Mouse (Mus musculus) retina, postnatal 1 day (tissue): ENCODE data around the gene Tmem132c.
A peak's percentile ranks its signal among the peaks of the same experiment; 100 is the strongest.

ENCODE experiments used
- DNase-seq: peaks from one replicate; pipeline ENCODE4 v3.0.0-alpha.2; 2012

The Tmem132c gene

GRCm38 (mm10) chr5:127289659-127290058 lies 48.1 kb downstream of the Tmem132c start:
- DNase-seq: no peak

DNA sequence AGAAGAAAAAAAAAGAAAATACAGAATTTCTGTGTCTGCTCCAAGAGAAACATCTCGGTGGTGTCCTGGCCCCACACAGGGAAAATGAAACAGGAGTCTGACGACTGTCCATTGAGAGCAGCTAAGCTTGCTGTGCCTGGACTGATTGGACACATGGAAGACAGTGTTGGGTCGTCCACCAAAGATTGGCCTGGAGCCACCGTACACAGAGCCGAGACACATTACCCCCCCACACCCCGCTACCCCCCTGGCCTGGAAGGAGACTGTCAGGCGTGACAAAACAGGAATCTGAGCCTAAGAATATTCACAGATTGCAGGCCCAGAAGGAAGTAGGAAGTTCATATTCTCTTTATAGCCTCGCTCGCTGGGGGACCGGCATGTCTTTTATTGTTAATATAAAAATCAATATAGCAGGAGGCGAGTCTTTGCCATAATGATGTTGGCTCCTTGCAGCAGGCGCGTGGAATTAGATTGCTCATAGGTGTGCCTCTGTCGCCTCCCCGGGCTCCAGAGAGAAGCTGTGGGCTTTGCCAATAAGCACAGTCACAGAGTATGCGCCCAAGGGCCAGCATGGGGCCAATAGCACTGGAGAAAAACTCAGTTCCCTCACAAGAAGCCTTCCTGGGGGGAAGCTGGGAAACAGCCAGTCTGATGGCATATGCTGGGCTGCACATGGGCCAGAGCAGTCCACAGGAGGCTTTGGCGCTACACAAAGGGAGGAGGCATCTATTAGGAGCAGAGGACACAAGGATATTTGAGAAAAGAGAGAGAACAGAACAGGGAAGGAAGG lies 49.0 kb downstream of the Tmem132c start:
- DNase-seq: no peak

GRCm38 (mm10) chr5:127291581-127291980 lies 50.0 kb downstream of the Tmem132c start:
- DNase-seq: no peak

DNA sequence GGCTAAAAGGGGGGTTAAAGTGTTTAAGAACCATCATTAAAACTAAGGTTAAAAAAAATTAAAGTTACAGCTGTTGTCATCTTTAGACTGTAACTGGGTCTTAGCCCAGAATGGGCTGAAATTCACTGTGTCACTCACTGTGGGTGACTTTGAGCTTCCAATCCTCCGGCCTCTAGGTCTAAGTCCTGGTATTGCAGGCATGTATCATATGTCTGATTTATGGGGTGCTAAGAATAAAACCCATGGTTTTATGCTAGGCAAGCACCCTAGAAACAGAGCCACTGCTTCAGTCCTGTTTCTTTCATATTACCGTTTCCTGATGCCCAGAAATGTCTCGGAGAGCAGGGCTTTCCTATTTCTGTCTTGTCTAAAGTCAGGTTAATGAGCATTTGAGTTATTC lies 52.1 kb downstream of the Tmem132c start:
- DNase-seq: no peak

- no peak for DNase-seq
Measured at GRCm38 (mm10) chr5:127297461-127297860, 55.9 kb downstream of the Tmem132c start.

DNA sequence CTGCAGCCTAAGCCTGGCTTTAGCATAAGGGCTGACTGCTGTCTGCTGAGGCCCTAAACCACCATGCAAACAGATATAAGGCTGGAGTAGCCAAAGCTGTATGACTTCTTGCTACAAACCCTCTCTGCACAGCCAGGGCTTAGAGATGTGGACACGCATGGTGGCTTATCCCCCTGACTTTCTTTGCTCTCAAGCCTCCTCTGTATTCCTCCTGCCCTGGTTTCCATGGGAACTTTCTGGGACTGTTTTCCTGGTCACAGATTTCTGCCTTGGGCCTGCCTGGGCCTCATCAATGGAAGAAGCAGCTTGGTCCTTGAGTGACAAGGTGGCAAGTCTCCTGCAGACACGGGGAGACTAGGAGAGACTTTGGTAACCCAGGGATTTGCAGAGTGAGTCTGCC lies 56.5 kb downstream of the Tmem132c start:
- no peak for DNase-seq

- DNase-seq: no peak
Measured at GRCm38 (mm10) chr5:127299010-127299409, 57.4 kb downstream of the Tmem132c start.

DNA sequence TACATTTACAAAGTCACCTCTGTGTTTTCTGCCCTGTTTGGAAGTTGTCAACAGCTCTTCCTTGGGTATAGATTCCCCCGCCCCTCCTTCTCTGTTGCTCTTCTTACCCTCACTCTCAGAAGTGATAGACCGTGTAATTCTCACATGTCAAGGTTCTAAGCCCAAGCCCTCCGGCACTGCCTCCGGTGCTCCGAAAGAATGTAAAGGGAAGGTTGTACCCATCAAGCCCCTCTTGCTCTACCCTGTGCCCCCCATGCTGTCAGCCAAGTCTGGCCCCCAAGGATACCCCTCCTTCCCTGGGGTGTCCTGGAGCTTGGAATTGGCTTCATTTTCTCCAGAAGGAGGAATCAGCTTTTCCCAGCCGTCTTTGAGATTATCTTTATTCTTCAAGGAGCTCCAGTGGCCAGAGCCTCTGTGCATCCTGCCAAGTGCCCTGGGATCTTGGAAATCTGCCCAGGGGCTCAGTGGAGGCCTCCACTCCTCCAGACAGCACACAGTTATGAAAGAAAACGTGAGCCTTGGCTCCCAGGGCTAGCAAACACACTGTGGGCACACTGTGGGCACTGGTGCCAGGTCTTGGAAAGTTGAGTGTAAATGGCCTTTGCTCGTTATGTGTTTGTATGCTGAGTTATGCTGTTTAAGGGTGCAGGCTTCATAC lies 59.1 kb downstream of the Tmem132c start:
- no peak for DNase-seq

DNA sequence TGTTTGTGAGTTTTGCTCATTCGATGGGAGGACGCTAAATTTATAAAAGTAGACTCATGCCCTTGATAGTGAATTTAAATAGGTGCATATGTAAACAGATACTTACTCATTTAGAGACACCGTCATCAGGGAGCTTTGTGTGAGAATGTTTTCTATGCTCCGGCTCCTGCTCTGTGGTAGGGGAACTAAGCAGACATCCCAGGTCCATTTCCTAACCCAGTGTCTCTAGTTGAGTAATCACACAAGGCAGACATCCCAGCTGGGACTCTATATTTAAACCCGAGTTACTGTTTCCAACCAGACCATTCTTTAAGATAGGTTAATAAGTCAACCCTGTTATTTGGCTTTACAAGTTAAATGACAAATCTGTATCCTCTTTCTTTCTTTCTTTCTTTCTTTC lies 63.7 kb downstream of the Tmem132c start:
- no peak for DNase-seq

- DNase-seq: no peak
Measured at GRCm38 (mm10) chr5:127305719-127306118, 64.1 kb downstream of the Tmem132c start.

GRCm38 (mm10) chr5:127306726-127307125 lies 65.1 kb downstream of the Tmem132c start:
- DNase-seq: no peak

DNA sequence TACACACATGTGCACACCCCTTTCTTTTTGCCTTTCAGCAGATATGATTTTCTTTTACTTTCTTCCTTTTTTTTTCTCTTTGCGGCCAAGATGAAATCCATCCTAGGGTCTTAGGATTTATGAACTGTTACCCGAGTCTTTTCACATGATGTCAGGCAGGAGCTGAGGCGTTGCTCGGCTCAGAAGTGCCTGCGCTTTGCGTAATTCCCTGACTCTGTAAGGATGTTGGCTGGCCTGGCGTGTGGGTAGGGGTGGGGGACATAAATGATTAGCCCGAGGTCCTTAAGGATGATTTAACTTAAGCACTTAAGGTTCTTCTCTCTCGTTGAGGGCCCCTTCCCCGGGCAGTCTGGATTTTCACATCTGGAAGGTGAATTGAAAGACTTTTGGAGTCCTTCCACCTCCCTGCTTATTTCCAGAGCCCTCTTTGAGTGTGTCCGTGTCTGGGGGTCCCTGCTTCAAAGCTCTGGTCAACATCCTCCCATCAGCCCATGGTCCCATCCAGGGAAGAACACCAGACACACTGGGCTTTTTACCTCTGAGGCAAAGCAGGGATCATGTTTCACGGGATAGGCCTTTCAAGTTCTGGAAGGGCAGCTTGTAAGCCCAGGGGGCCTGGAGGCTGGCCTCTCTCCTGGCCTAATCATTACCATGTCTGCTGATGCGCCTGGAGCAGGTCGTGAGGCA lies 68.9 kb downstream of the Tmem132c start:
- DNase-seq: no peak

DNA sequence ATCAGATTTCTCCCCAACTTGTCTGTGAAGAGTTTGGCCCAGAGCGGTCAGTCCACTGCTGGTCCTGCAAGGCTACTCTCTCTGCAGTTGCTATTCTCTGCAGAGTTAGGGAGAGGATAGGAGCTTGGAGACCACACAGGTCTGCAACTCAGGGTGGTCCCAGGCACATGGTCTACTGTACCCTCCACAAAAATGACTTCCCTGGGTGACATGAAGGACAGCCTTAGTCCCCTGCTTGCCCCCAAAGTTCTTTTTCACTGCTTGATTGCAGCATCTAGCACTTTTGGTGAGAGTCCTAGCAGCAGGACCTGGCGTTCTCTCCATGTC lies 69.4 kb downstream of the Tmem132c start:
- no peak for DNase-seq

DNA sequence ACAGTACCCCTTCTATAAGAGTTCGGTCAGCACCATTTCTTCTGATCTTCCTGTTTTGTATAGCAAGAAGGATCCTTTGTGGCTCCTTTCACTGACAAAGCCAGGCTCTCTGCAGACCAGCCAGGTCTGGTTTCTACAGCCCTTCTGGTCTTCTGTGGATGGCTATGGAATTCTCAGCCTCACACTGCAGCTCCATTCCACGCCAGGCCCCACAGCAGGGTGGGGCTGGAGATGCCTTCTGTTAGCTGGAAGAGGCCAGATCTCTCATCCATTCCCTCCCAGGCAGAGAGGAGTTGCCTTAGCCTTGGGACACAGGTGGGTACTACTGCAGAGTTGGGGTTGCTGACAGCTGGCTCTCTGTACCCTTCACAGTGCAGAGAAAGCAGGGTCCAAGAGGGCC lies 72.0 kb downstream of the Tmem132c start:
- DNase-seq: no peak

DNA sequence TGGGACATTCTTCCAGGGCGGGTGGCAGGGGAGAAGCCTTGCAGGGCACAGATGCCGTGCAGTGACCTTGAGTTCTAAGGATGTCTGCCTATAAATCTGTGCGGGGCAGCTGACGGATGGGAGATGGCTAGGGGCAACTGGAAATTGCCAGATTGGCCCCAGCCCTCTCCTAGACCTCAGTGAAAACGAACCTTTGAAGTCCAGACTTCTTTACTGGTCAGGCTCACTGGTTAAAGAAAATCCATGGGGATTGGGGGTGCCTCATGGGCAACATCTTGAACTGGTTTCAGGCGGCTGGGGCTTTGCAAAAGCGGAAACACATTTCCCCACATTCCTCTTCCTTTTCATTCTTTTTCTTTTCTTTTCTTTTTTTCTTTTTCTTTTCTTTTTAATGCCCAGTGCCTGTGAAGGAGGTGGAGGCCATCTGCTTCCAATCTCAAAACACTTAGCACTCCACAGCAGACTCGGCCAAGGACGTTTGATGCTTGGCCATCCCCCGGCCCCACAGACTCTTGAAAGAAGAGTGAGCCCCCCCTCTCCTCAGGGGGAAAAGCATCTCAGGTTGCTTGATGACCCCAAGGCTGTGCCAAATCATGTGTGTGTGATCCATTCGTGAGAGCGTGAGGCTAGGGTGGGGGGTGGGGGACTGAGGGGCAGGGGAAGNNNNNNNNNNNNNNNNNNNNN lies 77.6 kb downstream of the Tmem132c start:
- no peak for DNase-seq

DNA sequence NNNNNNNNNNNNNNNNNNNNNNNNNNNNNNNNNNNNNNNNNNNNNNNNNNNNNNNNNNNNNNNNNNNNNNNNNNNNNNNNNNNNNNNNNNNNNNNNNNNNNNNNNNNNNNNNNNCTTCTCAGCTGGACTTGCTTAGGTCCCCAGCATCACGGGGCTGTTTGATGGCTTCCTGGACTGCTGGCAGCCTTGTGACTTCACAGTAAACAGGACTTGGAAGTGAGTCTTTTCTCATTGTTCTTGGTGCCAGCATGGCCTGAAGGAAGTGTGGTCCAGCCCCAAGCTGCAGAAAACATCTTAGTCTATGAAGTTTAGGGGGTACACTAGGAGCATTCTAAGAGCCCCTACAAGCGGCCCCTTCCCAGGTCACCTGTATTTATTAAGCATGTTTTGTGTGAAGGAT lies 83.0 kb downstream of the Tmem132c start:
- DNase-seq: no peak

DNA sequence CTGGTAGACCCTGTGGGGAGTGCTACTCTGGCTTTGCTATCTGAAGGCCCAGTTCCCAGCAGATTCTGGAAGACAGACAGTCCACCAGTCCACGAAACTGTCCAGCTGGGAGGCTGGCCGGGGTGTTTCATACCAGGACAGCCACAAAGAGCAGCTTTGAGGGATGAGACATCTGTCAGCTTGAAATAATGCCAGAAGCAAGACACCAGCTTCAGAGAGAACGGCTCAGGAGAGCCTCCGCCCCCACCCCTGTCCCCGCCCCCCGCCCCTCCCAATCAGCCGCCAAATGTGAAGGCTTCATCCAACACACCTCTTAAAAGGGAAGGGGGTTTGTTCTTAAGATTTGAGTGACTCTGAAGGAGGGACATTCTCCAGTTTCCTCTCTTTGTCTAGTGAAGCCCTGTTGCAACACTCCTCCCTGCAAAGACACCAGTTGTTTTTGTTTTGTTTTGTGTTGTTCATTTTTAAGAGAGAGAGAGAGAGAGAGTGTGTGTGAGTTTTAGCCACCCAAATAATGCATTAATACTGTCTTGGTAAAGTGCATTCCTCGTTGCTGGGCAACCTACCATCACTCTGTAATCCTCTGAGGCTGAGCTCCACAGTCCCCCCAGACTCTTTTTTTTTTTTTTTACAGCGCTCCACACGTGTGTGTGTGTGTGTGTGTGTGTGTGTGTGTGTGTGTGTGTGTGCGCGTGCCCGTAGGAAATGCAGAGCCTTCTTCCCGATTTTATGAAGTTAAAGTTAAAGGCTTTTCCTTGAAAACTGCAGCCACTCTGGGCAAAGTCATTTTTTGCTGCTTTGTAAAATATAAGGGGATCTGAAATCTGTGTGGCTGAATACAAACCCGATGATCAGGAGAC lies 94.7 kb downstream of the Tmem132c start:
- peak; percentile 88 for DNase-seq

GRCm38 (mm10) chr5:127336908-127337265 lies 95.3 kb downstream of the Tmem132c start:
- DNase-seq: peak; percentile 40

DNA sequence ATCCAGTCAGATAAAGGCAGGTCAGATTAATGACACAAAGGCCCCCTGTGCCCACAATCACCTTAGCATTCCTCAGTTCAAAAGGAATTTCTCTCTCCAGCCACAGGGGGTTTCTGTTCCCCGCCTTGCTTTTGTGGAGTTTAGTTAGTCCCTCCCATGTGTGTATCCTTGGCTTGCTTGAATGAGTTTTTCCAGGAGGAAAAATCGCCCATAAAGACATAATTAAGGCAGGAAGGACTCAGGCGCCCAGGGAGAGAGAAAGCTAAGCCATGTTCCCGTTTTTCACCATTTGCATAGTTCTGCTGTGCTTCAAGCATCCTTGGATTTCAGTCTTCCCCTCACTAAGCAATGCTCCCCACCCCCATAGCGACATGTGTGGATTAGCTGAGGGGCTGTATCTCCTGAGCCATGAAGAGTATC lies 97.4 kb downstream of the Tmem132c start:
- peak; percentile 58 for DNase-seq

DNA sequence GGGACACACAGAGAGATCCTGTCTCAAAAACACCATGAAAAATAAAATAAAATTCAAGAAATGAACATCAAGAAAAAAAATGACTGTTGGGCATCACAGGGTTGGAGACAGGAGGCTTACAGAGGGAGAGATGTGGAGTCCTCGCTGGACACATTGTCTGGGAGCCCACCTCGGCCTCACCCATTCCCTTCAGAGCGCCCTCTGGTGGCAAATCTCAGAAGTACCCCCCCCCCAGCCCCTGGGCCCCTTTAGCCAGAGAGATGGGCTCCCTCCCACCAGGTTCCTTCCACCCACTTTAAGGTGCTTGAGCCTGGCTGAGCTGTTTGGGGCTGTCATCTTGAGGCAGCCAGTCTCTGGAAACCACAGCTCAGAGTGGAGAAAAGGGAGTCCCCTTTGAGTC lies 99.5 kb downstream of the Tmem132c start:
- DNase-seq: no peak

DNA sequence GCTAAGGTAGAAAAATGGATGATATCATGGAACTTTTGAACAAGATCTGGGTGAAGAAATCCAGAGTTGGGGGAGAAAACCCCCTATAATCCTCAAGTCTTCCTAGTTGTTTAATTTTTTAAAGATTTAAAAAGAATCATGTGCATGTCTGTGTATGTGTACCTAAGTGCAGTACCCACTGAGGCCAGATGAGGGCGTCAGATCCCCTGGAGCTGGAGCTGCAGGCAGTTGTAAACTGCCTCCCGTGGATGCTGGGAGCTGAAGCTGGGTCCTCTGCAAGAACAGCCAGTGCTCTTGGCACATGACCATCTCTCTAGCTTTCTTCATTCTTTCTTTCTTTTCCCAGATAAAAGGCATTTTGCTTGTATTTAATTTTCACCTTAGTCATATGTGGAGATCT lies 103.1 kb downstream of the Tmem132c start:
- DNase-seq: no peak

- no peak for DNase-seq
Measured at GRCm38 (mm10) chr5:127346364-127346763, 104.8 kb downstream of the Tmem132c start.
